Mouse (Mus musculus): Measurements from ENCODE around the gene Rpp30.

DNA sequence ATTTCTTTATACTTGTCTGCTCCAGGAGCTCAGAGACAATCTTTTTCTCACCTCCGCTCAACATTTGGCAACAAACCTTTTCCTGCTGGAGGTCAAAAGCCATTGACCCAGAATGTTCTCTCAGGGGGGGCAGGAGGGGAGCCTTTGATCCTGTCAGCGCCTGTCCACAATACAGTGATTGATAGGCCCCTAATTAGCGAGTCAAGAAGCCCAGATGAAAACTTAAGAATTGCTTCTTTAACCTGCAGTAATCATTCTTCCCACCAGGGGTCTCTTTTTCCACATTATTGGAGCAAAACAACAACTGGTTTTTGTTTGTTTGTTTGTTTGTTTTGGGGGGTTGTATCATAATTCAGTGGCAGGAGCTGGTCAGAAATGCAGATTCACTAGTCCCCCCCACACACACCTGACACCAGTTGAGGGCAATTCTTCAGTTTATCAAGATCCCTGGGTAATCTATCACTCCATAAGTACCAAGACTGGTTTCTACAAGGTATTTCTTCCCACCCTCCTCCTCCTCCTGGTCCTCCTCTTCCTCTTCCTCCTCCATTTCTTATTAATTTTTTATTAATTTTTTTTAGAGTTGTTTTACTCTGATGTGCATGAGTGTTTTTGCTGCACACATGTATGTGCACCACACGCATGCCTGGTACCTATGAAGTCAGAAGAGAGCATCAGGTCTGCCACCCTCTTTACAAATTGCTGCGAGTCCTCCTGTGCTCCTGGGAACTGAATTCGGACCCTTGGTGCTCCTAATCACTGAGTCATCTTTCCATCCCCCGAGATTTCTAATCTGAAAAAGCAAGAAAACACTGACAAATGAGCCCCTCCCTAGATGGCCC, 27.8 kb downstream of the Rpp30 start:
- TF ChIP-seq GATA1 (IDR thresholded peaks at IDR 0.05; ENCODE audit: low read length): no peak
- no peak for TF ChIP-seq TAL1 (IDR thresholded peaks at IDR 0.05; ENCODE audit: low read length)

All from erythroblast, embryonic 14.5 days (primary cell).